Mouse (Mus musculus): ENCODE measurements around the gene Ubap2l.

Ubap2l gene

DNA sequence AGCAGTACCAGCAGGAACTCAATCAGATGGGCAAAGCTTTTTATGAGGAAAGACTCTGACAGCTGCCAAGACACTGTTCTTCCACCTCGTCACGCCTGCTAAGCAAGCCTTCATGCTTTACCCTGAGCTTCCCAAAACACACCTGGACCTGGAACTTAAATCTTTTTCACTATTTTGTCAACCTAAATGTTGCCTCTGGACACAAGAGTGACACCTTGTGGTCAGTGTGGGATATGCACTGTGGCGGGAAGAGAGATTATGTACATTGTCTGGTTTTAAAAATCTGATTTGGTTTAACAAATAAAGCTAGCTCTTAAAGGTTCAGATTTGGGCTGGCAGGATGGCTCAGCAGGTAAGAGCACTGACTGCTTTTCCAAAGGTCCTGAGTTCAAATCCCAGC, 13.1 kb upstream of the Ubap2l start:
- peak; percentile 47 to 54 for DNase-seq

DNA sequence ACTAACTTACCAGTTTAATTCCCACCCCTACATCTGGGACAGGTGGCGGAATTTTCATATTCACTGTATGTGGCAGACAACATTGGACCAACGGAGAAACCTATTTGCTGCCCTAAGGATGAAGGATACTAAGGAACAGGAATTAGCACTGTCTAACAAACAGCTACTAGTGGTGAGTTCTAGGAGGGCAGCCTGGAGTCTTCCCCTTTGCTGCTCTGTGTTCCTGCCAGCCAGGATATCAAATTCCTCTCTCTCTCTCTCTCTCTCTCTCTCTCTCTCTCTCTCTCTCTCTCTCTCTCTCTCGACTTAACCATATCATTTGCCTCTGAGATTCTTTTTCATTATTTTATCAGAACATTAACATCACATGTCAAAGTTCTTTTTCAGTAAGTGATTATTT, 12.0 kb upstream of the Ubap2l start:
- DNase-seq: no peak

DNA sequence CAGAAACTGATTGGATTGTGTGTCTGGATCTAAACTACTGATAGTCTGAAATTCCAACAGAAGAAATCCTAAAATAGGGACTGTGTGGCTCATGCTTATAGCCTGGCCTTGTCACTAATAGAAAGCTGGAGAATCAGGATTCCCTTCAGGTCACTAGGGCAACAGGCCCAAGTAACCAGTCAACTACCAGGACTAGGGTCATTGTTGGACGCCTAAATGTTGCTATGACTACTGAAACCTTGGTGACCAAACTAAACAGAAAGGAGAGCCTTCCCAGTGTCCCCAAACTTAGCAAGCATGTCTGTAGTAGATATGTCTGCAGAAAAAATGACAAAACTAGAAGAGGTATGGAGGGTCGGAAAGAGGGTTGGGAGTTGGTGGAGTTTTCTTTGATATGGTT, 10.1 kb upstream of the Ubap2l start:
- DNase-seq: no peak

DNA sequence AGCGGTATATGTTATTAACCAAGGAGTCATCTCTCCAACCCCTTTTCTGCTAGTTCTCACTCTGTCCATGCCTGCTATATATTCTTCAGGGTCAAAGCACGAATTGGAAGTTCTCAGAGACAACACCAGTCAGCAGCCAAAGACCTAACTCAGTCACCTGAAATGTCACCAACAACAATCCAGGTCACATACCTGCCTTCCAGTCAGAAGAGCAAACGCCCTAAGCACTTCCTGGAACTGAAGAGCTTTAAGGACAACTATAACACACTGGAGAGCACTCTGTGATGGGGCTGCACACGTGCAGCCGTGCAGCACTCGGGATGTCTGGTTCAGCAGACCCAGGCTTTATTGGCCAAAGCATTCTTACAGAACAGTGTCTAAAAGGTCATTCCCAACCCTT, 9.1 kb upstream of the Ubap2l start:
- no peak for DNase-seq

DNA sequence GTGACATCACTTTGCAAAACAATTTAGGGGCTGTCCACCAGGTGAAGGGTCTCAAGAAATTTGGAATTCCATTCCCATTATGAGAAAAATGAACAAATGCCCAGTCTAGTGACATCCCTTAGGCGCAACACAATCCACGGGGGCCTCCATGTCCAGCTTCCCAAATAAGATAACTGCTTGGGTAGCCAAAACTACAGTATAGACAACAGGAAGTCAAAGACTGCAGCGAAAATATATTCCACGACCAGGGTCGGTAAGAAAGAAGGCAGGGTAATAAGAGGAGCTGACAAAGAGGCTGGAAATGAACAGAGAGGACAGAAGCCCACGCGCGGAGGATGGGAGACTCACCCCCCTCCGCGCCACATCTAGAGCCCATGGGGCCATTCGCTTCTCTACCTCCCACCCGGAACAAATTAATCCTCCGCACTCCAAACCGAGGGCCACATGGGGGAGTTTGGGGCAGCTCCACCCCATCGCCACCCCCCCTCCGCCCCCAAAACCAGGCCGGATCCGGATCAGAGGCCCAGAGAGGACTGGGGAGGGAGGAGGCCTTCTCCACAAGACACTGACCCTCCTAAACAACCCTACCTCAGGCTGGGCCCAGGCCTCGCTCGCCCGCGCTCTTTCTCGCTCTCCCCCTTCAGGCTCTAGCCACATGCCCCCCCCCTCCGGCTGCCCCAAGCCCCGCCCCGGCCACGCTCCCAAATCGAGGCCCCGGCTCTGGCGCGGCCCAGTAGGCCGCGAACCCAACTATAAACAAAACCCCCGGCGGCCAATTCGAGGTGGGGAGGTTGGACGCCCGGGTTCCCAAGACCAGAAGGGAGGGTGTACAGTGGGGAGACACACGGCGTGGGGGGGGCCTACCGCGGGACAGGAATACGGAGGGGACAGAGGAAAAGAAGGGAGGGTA, 732 bp downstream of the Ubap2l start, which contains the start of gene 4933434E20Rik:
4933434E20Rik (plus strand) TSS at position 196 of the 910 bp plus-strand sequence.
- DNase-seq: peak in 1 of 2 experiments; percentile 72

DNA sequence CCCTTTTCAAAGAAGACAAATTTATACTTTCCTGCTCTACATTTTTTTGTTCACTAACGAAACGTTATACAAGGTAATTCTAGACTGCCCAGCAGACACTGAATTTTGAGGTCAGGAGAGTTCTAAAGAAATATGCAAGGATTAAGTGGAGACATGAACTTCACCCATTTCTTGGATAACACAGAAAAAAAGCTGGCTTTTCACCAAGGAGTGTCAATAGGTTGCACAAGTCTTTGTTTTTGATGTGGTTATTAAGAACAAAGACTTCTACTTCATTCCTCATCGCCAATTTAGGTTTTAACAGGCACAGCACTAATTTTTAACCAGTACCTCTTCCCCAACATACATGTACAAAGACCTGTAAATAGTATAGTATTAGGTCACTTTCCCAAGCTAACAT, 2.7 kb downstream of the Ubap2l start:
- no peak for DNase-seq

DNA sequence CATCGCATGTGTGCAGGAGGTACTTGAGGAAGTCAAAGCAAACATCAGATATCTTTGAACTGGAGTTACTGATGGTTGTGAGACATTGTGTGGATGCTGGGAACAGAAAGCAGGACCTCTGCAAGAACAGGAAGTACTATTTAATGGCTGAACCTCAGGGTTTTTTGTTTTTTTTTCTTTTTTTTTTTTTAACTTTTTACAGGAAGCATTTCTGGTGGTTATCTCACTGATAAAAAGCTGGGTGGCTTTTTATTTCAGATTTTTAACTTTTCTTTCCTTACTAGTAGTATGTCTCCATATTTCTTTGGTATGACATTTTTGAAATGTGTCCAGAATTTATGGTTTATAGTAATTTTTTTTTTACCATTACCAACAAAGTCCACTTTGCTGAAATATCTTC, 16.2 kb downstream of the Ubap2l start:
- DNase-seq: no peak

DNA sequence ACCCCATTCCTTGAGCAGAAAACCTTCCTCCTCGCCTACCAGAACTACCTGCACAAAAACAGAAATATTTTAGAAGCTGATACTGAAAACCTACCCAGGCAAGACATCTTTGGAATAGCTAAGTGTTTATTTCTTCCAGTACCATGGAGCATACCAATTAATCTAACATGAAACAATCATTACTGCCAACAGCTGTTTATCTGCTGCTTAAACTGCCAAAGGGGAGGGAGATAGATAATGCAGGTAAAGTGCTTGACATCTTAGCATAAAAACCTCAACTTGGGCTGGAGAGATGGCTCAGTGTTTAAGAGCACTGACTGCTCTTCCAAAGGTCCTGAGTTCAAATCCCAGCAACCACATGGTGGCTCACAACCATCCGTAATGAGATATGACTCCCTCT, 17.8 kb downstream of the Ubap2l start:
- no peak for DNase-seq

DNA sequence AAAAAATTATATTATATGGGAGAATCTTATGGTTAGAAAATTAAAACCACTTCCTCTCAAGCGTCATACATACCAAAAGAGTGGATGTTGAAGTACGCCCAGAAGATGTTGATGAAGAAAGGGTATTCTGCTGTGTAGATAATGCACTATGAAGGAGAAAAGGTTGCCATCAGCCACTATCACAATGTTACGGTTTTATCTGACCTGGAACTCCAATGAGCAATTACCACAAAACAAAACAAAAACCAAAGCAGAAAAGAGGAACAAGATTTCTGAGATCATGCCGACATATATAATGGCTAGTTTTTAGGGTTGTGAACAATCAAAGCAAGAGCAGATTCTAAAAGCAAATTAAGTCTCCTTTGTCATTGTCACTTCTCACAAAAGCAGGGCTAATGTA, 35.8 kb downstream of the Ubap2l start:
- DNase-seq: no peak

DNA sequence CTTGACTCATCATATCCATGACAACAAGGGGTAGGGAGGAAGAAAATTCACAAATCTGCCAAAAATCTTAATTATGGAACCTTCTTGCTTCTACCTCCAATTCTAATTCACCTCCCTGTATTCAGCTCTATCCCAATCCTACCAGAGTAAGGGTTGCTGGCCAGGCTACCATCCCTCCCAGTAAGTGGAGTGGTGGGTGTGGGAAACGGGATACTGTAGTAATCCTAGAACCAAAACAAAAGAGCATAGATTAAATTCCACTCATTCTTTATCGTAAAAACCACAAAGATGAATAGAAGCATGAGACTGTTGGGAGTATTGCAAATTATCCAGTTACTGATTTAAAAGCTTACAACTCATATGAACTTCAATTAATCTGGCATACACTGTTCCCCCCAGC, 42.1 kb downstream of the Ubap2l start:
- DNase-seq: no peak

DNA sequence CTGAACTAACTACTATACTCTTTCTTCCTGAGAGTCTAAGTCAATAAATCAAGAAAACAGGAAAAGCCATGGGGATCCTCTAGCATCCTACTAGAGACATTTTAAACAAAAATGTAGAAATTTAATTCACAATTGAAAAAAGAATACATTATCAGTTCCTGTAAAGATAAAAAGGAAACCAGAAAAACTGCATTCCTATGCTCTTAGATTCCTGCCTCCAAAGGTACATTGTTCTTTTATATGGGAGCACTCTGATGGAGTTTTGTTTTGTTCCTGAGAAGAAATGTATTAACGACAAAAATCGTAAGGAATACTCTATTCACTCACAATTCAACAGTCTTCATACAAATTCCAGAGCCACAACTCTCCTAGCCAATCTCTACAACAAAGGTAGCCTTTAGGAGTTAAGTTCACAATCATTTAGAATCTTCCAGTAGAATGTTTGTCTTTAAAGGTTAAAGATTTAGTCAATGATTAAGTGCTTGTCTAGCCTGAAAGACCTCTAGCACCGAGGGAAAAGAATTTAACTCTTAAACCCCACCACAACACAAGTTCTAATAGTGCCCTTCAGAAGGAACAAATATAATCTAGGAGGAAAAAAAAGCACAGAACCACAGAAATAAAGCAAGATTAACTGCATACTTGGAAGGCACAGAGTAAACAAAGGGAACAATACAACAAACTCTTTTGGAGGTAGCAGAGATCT, 48.2 kb downstream of the Ubap2l start:
- no peak for DNase-seq

DNA sequence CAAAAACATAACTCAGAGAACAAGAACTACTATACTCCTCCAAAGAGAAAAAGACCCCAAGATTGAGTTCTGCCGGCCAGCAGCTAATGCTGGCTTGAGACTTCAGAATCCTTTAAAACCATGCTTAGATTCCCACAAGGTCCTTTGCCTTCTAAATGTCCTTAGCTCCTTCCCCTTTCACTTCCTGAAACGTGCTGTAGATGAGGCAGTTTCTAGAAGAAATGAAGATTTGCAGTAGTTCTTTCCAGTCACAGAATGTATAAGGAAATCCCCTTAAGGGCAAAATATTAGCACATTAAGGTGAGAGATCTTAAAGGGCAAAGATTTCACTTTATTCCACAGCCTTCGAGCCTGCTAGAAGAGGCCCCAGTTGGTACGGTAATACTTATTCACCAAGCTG, 52.6 kb downstream of the Ubap2l start:
- peak in 1 of 2 experiments; percentile 5 for DNase-seq

DNA sequence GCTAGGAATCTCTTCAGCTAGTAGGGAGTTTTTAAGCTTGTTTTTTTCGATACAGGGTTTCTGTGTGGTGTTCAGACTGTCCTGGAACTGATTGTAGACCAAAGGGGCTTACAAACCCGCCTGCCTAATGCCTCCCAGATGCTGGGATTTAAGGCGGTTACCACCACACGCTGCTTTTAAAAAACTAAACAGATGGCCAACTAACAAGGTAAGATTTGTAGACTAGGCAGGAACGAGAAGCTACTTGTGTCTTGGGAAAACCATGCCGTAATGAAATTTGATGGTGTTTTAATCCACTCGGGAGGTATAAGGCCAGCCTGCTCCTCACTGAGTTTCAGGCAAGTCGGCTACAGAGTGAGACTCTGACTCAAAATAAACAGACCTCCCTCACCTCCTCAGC, 53.3 kb downstream of the Ubap2l start:
- no peak for DNase-seq

DNA sequence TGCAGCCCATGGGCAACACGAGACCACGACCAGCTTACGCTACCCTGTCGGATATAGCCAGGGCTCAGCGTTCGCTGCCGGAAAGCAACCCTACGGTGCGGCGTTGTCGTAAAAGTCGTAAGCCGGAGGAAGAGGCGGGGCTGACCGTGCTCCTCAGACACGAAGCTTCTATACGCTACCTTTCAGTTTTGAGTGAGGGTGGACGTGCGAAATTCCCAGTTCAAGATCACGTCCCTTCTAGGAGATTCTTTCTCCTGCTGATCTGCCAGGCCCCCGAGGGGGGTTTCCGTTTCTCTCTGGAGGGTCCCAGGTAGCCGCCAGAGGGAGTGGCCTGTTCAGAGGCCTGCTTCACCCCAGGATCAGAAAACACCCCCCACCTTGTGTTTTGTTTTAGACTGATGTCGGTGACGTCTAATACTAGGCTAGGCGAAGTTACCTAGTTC, 53.8 kb downstream of the Ubap2l start, which contains the start of gene Hax1:
Hax1 (minus strand) TSS at position 169 of the 443 bp plus-strand sequence.
- DNase-seq: peak; percentile 93 to 95

DNA sequence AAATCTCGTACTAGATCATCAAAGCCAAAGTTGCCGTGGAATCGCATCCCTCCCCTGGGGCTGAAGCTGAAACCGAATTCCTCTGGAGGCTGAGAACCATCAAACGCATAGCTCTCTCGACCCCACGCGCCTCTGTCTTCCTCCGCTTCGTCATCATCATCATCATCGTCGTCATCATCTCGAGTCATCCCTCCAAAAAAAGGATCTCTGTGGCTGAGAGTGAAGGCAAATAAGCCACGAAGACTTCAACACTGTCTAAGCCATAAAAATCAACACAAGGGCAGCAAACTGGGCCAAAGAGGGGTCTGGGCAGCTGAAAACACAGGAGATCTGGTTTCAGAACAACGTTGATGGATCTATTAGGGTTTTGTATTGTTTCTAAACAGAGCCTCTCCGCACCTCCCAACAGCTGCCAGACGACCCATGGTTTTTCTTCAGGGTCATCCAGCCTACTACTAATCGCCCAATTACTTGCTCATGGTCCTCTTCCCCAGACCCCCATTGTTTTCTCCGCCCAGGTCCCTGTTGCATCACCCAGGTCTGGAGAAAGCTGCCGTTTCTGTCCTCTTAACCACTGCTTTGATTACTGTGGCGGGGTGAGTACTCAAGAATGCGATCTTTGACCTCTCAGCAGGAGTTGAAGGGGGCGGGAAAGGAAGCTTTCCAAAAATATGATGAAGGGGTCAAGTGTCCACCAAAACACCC, 54.5 kb downstream of the Ubap2l start:
- peak; percentile 11 to 16 for DNase-seq

DNA sequence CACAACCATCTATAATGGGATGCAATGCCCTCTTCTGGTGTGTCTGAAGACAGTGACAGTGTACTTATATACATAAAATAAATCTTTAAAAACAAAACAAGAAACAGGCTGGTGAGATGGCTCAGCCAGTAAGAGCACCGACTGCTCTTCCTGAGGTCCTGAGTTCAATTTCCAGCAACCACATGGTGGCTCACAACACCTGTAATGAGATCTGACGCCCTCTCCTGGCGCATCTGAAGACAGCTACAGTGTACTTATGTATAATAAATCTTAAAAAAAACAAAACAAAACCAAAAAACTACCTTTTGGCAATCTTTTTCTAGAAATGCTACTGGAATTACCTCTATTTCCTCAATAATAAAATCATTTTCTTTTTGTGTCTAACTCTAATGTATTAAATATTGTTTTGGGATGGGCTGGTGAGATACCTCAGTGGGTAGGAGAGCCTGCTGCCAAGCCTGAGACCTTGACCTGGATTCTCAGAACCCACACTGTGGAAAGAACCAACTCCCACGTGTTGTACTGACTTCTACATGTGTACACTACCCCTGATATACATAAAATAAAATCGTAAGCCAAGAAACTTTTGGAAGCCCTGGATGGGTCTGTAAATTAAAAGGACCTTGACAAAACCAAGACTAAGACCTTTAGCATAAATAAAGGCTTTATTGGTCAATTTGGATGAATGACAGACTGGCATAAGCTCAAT, 57.5 kb downstream of the Ubap2l start:
- no peak for DNase-seq

DNA sequence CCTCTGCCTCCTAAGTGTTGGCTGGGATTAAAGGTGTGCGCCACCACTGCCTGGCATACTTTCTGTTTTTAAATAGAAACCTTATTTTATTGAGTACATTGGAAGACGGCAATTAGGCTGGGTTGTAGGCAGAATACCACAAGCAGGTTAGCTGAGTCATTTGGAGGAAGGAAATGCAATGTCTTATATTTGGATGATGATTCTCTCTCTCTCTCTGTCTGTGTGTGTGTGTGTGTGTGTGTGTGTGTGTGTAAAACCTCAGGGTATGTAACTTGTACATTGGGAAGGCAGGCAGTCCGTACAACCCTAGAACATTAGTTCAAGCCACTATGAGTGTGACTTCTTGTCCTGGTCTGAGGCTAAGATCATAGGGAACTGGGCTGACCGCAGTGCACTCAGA, 64.6 kb downstream of the Ubap2l start:
- DNase-seq: no peak

DNA sequence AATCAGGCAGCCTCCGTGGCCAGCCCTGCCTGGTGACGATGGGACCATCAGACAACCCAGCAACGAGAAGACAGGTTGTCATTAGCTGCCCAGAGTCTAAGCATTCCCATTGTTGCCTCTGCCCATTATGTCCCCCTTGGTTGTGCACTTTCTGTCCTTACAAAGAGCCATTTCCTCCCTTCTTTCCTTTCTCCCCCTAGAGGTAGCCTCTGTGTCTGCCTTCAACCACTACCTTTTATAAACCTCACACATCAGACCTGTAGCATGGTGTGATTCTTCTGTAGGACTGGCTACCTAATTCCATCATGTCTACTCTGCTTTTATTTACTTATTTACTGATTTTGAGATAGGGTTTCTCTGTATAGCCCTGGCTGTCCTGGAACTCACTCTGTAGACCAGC, 65.2 kb downstream of the Ubap2l start:
- no peak for DNase-seq

DNA sequence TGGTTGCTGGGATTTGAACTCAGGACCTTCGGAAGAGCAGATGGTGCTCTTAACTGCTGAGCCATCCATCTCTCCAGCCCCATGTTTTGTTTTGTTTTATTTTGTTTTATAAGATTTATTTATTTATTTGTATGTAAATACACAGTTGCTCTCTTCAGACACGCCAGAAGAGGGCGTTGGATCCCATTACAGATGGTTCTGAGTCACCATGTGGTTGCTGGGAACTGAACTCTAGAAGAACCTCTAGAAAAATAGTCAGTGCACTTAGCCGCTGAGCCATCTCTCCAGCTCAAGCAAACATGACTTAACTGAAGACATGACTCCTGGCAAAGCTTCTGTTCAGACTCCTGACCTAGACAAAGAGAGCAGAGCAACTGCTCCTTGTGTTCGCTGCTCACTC, 70.0 kb downstream of the Ubap2l start:
- no peak for DNase-seq

DNA sequence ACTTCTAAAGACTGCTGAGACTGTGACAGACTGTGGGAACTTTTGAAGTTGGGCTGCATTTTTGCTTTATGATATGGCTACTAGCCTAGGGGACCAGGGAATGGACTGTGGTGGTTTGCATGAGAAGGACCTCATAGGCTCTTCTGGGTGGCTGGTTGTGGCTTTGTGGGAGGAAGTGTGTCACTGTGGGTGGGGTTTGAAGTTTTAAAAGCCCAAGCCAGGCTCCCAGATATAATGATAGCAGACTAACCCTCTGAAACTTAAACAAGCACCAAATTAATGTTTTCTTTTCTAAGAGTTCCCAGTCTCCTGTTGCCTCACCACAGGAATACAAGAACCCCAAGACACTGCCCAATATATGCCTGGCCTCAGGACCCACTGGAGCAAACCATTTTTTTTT, 75.6 kb downstream of the Ubap2l start:
- no peak for DNase-seq

DNA sequence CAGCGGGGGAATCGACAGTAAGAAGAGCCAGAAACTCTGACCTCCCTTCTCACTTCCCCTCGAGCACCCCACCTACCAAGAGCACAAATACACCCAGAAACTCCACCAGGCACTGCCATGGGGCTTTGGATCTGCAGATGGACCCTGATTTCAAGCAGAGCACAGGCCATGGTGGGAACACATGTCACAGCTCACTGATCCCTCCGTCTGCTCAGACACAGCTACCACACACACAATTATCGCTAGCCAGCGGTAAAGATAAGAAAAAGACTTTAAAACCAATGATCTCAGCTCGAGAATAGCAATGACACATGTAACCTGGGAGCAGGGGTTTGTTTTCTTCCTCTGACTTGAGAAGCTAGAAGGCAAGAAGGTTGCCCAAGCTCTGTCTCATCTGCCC, 83.9 kb downstream of the Ubap2l start:
- no peak for DNase-seq

DNA sequence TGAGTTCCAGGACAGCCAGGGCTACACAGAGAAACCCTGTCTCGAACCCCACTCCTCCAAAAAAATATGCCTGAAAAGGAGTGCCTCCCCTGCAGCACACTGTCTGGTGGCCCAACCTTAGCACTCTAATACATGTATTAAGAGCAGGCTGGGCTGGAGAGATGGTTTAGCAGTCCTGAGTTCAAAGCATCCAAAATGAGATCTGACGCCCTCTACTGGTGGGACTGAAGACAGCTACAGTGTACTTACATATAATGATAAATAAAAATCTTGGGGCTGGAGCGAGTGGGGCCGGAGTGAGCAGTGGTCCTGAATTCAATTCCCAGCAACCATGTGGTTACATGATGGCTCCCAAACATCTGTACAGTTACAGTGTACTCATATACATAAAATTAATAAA, 85.5 kb downstream of the Ubap2l start:
- no peak for DNase-seq

DNA sequence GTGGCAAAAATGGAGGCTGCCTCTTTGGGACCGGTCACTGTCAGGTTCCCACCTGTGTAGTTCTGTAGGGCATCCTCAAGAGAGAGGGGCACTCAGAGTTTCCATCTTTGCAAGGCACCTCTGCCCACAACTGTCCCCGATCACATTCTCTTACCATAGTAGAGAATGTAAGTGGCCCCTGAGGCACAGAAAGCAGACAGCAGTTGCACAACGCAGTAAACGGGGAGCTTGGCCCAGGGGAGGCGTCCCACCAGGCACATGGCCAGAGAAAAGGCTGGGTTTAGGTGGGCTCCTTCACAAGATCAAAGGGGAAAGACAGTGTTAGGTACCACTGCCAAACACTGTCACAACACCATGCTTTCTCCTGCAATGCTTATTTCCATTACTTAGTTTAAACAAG, 86.5 kb downstream of the Ubap2l start:
- no peak for DNase-seq

Measured in cerebellum, adult 18-20 months (tissue).